Mouse (Mus musculus) heart, adult 9 months (tissue): Measurements from ENCODE around the gene T.
"Not testable (repeated sequence)": the region's sequence is repeated elsewhere in the genome, so short reads cannot be mapped to it uniquely, and the experiment has no call there.

Experiments used
- DNase-seq, 2 experiments: peaks; one replicate each; pipeline ENCODE4 v3.0.0; 2022; ENCODE audit warnings: low spot score in 2 of 2

The T gene

GRCm38 (mm10) chr17:8433978-8434960, at the start of gene T:
T (plus strand) TSS chr17:8434423.
- no peak for DNase-seq

GRCm38 (mm10) chr17:8385441-8385840, 48.8 kb upstream of the T start:
- DNase-seq: no peak

- DNase-seq: no peak
Measured at GRCm38 (mm10) chr17:8388463-8388862, 45.8 kb upstream of the T start.

GRCm38 (mm10) chr17:8388990-8389789, 45.0 kb upstream of the T start:
- no peak for DNase-seq

- no peak for DNase-seq
Measured at GRCm38 (mm10) chr17:8389790-8390095, 44.5 kb upstream of the T start.

GRCm38 (mm10) chr17:8390487-8390886, 43.7 kb upstream of the T start:
- DNase-seq: no peak

GRCm38 (mm10) chr17:8396371-8396770, 37.9 kb upstream of the T start:
- no peak for DNase-seq

GRCm38 (mm10) chr17:8397946-8398345, 36.3 kb upstream of the T start:
- DNase-seq: no peak

- DNase-seq: not testable (repeated sequence)
Measured at GRCm38 (mm10) chr17:8403932-8404331, 30.3 kb upstream of the T start.

GRCm38 (mm10) chr17:8406285-8406684, 27.9 kb upstream of the T start:
- no peak for DNase-seq

GRCm38 (mm10) chr17:8408002-8408401, 26.2 kb upstream of the T start:
- not testable (repeated sequence) for DNase-seq

- DNase-seq: no peak
Measured at GRCm38 (mm10) chr17:8408589-8409295, 25.5 kb upstream of the T start.

- no peak for DNase-seq
Measured at GRCm38 (mm10) chr17:8410330-8410729, 23.9 kb upstream of the T start.

GRCm38 (mm10) chr17:8413656-8414055, 20.6 kb upstream of the T start:
- no peak for DNase-seq

- no peak for DNase-seq
Measured at GRCm38 (mm10) chr17:8415533-8415932, 18.7 kb upstream of the T start.

- peak; percentile 28 to 51 for DNase-seq
Measured at GRCm38 (mm10) chr17:8416865-8417264, 17.4 kb upstream of the T start.

- DNase-seq: no peak
Measured at GRCm38 (mm10) chr17:8420739-8421138, 13.5 kb upstream of the T start.

GRCm38 (mm10) chr17:8421517-8421916, 12.7 kb upstream of the T start:
- DNase-seq: no peak

GRCm38 (mm10) chr17:8423283-8423682, 10.9 kb upstream of the T start:
- no peak for DNase-seq

GRCm38 (mm10) chr17:8429436-8429835, 4.8 kb upstream of the T start:
- DNase-seq: no peak

- DNase-seq: no peak
Measured at GRCm38 (mm10) chr17:8429896-8430295, 4.3 kb upstream of the T start.

- no peak for DNase-seq
Measured at GRCm38 (mm10) chr17:8432179-8432800, 1.9 kb upstream of the T start.
